Mouse (Mus musculus): ENCODE data around the gene Twnk. TPM values are rescaled to one million over a fixed set of nuclear protein-coding genes. Genes with fewer than 3 reads are reported as not detected.

The Twnk gene
- polyA plus RNA-seq, 1 experiment: 5.9 TPM

- Histone ChIP-seq H3K4me3 (ENCODE audit: low read depth, low read length) (no peak overlapping the region), H3K27me3 (ENCODE audit: control insufficient read depth, insufficient read depth, low read length) (no peaks in the 10 kb centered on the region), H3K4me1 (ENCODE audit: control insufficient read depth, insufficient read depth, insufficient read length, low read length) (peaks cover 27% of the 10 kb centered on the region; the same call in 1 of the 2 replicates), H3K36me3 (ENCODE audit: control insufficient read depth, insufficient read depth, low read length) (peaks cover 29% of the 10 kb centered on the region), H3K27ac (ENCODE audit: insufficient read depth, low read depth, low read length) (no peak overlapping the region)
- 79% methylated on average over 4 of the region's 4 CpGs for WGBS
- TF ChIP-seq POLR2A (IDR thresholded peaks at IDR 0.05; ENCODE audit: low read depth, low read length) (no peak), CTCF (IDR thresholded peaks at IDR 0.05; ENCODE audit: extremely low read depth, insufficient read length, insufficient replicate concordance, low read depth, low read length) (no peak)
These were observed 5.2 kb downstream of the Twnk start for GRCm38 (mm10) chr19:45010646-45011045.

GRCm38 (mm10) chr19:45012219-45012618 lies 6.8 kb downstream of the Twnk start:
- Histone ChIP-seq H3K4me3 (ENCODE audit: low read depth, low read length) (no peak overlapping the region), H3K4me1 (ENCODE audit: control insufficient read depth, insufficient read depth, insufficient read length, low read length) (peaks cover 26% of the 10 kb centered on the region), H3K36me3 (ENCODE audit: control insufficient read depth, insufficient read depth, low read length) (peaks cover 29% of the 10 kb centered on the region), H3K27me3 (ENCODE audit: control insufficient read depth, insufficient read depth, low read length) (no peaks in the 10 kb centered on the region), H3K27ac (ENCODE audit: insufficient read depth, low read depth, low read length) (no peak overlapping the region)
- WGBS: 87% methylated on average over 8 of the region's 8 CpGs
- no peak for TF ChIP-seq POLR2A (IDR thresholded peaks at IDR 0.05; ENCODE audit: low read depth, low read length)
- TF ChIP-seq CTCF (IDR thresholded peaks at IDR 0.05; ENCODE audit: extremely low read depth, insufficient read length, insufficient replicate concordance, low read depth, low read length): no peak

GRCm38 (mm10) chr19:45012636-45013035 lies 7.2 kb downstream of the Twnk start:
- Histone ChIP-seq H3K4me3 (ENCODE audit: low read depth, low read length) (no peak overlapping the region), H3K27ac (ENCODE audit: insufficient read depth, low read depth, low read length) (no peak overlapping the region), H3K4me1 (ENCODE audit: control insufficient read depth, insufficient read depth, insufficient read length, low read length) (peaks cover 22% of the 10 kb centered on the region), H3K36me3 (ENCODE audit: control insufficient read depth, insufficient read depth, low read length) (peaks cover 29% of the 10 kb centered on the region), H3K27me3 (ENCODE audit: control insufficient read depth, insufficient read depth, low read length) (no peaks in the 10 kb centered on the region)
- no peak for TF ChIP-seq CTCF (IDR thresholded peaks at IDR 0.05; ENCODE audit: extremely low read depth, insufficient read length, insufficient replicate concordance, low read depth, low read length)
- TF ChIP-seq POLR2A (IDR thresholded peaks at IDR 0.05; ENCODE audit: low read depth, low read length): no peak
- 30% methylated on average over 6 of the region's 6 CpGs for WGBS

- H3K4me3 ChIP-seq (ENCODE audit: low read depth, low read length): no peak overlapping the region
- no peaks in the 10 kb centered on the region for H3K27me3 ChIP-seq (ENCODE audit: control insufficient read depth, insufficient read depth, low read length)
- TF ChIP-seq CTCF (IDR thresholded peaks at IDR 0.05; ENCODE audit: extremely low read depth, insufficient read length, insufficient replicate concordance, low read depth, low read length): no peak
- no peak for TF ChIP-seq POLR2A (IDR thresholded peaks at IDR 0.05; ENCODE audit: low read depth, low read length)
- peaks cover 17% of the 10 kb centered on the region for H3K4me1 ChIP-seq (ENCODE audit: control insufficient read depth, insufficient read depth, insufficient read length, low read length)
- H3K27ac ChIP-seq (ENCODE audit: insufficient read depth, low read depth, low read length): peak overlapping the region; percentile 90
- H3K36me3 ChIP-seq (ENCODE audit: control insufficient read depth, insufficient read depth, low read length): peaks cover 29% of the 10 kb centered on the region
- WGBS: 30% methylated on average over 6 of the region's 6 CpGs
These were observed 8.2 kb downstream of the Twnk start for GRCm38 (mm10) chr19:45013581-45014225.

GRCm38 (mm10) chr19:45014335-45014971 lies 9.0 kb downstream of the Twnk start, which contains the start of gene Lzts2:
Gene Lzts2, plus strand, starts transcription at chr19:45014414.
- TF ChIP-seq CTCF (IDR thresholded peaks at IDR 0.05; ENCODE audit: extremely low read depth, insufficient read length, insufficient replicate concordance, low read depth, low read length) (peak; percentile 21; the same call in 1 of the 2 replicates), POLR2A (IDR thresholded peaks at IDR 0.05; ENCODE audit: low read depth, low read length) (peak; percentile 19; the same call in 1 of the 2 replicates)
- Histone ChIP-seq H3K27ac (ENCODE audit: insufficient read depth, low read depth, low read length) (peak within 1 kb of the TSS; percentile 90), H3K27me3 (ENCODE audit: control insufficient read depth, insufficient read depth, low read length) (no peaks in the 10 kb centered on the region), H3K4me1 (ENCODE audit: control insufficient read depth, insufficient read depth, insufficient read length, low read length) (peaks cover 17% of the 10 kb centered on the region), H3K4me3 (ENCODE audit: low read depth, low read length) (peak within 1 kb of the TSS; percentile 73), H3K36me3 (ENCODE audit: control insufficient read depth, insufficient read depth, low read length) (peaks cover 25% of the 10 kb centered on the region)
- WGBS: 6% methylated on average over 10 of the region's 10 CpGs

GRCm38 (mm10) chr19:45014981-45015402 lies 9.5 kb downstream of the Twnk start:
- peak overlapping the region; percentile 73 for H3K4me3 ChIP-seq (ENCODE audit: low read depth, low read length)
- peak overlapping the region; percentile 90 for H3K27ac ChIP-seq (ENCODE audit: insufficient read depth, low read depth, low read length)
- peaks cover 17% of the 10 kb centered on the region for H3K4me1 ChIP-seq (ENCODE audit: control insufficient read depth, insufficient read depth, insufficient read length, low read length)
- 0% methylated on average over 24 of the region's 25 CpGs for WGBS
- H3K27me3 ChIP-seq (ENCODE audit: control insufficient read depth, insufficient read depth, low read length): no peaks in the 10 kb centered on the region
- no peak; the same call in 1 of the 2 replicates for TF ChIP-seq POLR2A (IDR thresholded peaks at IDR 0.05; ENCODE audit: low read depth, low read length)
- TF ChIP-seq CTCF (IDR thresholded peaks at IDR 0.05; ENCODE audit: extremely low read depth, insufficient read length, insufficient replicate concordance, low read depth, low read length): no peak
- H3K36me3 ChIP-seq (ENCODE audit: control insufficient read depth, insufficient read depth, low read length): peaks cover 21% of the 10 kb centered on the region

Data from small intestine, adult 2 months (tissue).